Mouse (Mus musculus): ENCODE results near the gene Srgap2.

Gene Srgap2

GRCm38 (mm10) chr1:131528081-131528507 lies 942 bp upstream of the Srgap2 start:
- ATAC-seq (ENCODE audit: insufficient number of reproducible peaks, low FRiP score, low TSS enrichment) = peak; percentile 0; the same call in 1 of the 2 replicates

GRCm38 (mm10) chr1:131526371-131527270 lies 531 bp downstream of the Srgap2 start:
- ATAC-seq (ENCODE audit: insufficient number of reproducible peaks, low FRiP score, low TSS enrichment) = peak; percentile 11

GRCm38 (mm10) chr1:131525586-131526271 lies 1.4 kb downstream of the Srgap2 start:
- no peak for ATAC-seq (ENCODE audit: insufficient number of reproducible peaks, low FRiP score, low TSS enrichment)

- no peak for ATAC-seq (ENCODE audit: insufficient number of reproducible peaks, low FRiP score, low TSS enrichment)
These were observed 2.0 kb downstream of the Srgap2 start for GRCm38 (mm10) chr1:131525101-131525585.

- ATAC-seq (ENCODE audit: insufficient number of reproducible peaks, low FRiP score, low TSS enrichment) = no peak
These were observed 3.4 kb downstream of the Srgap2 start for GRCm38 (mm10) chr1:131523794-131524193.

GRCm38 (mm10) chr1:131516588-131516987 lies 10.6 kb downstream of the Srgap2 start:
- ATAC-seq (ENCODE audit: insufficient number of reproducible peaks, low FRiP score, low TSS enrichment) = no peak

- no peak for ATAC-seq (ENCODE audit: insufficient number of reproducible peaks, low FRiP score, low TSS enrichment)
These were observed 13.0 kb downstream of the Srgap2 start for GRCm38 (mm10) chr1:131514197-131514596.

GRCm38 (mm10) chr1:131513136-131513535 lies 14.0 kb downstream of the Srgap2 start:
- ATAC-seq (ENCODE audit: insufficient number of reproducible peaks, low FRiP score, low TSS enrichment) = no peak

GRCm38 (mm10) chr1:131511661-131512500 lies 15.3 kb downstream of the Srgap2 start:
- ATAC-seq (ENCODE audit: insufficient number of reproducible peaks, low FRiP score, low TSS enrichment) = no peak

- no peak for ATAC-seq (ENCODE audit: insufficient number of reproducible peaks, low FRiP score, low TSS enrichment)
These were observed 16.0 kb downstream of the Srgap2 start for GRCm38 (mm10) chr1:131511131-131511530.

- ATAC-seq (ENCODE audit: insufficient number of reproducible peaks, low FRiP score, low TSS enrichment) = no peak
These were observed 25.5 kb downstream of the Srgap2 start for GRCm38 (mm10) chr1:131501681-131502080.

- ATAC-seq (ENCODE audit: insufficient number of reproducible peaks, low FRiP score, low TSS enrichment) = no peak
These were observed 28.9 kb downstream of the Srgap2 start for GRCm38 (mm10) chr1:131498231-131498630.

GRCm38 (mm10) chr1:131493966-131494898 lies 32.9 kb downstream of the Srgap2 start:
- ATAC-seq (ENCODE audit: insufficient number of reproducible peaks, low FRiP score, low TSS enrichment) = no peak

- peak; percentile 74; the same call in 1 of the 2 replicates for ATAC-seq (ENCODE audit: insufficient number of reproducible peaks, low FRiP score, low TSS enrichment)
These were observed 34.8 kb downstream of the Srgap2 start for GRCm38 (mm10) chr1:131492360-131492759.

GRCm38 (mm10) chr1:131491579-131491978 lies 35.6 kb downstream of the Srgap2 start:
- ATAC-seq (ENCODE audit: insufficient number of reproducible peaks, low FRiP score, low TSS enrichment) = no peak

- ATAC-seq (ENCODE audit: insufficient number of reproducible peaks, low FRiP score, low TSS enrichment) = no peak
These were observed 37.8 kb downstream of the Srgap2 start for GRCm38 (mm10) chr1:131489312-131489711.

- no peak for ATAC-seq (ENCODE audit: insufficient number of reproducible peaks, low FRiP score, low TSS enrichment)
These were observed 40.9 kb downstream of the Srgap2 start for GRCm38 (mm10) chr1:131486094-131486850.

GRCm38 (mm10) chr1:131482242-131482641 lies 44.9 kb downstream of the Srgap2 start:
- ATAC-seq (ENCODE audit: insufficient number of reproducible peaks, low FRiP score, low TSS enrichment) = peak; percentile 76; the same call in 1 of the 2 replicates
